In the genomic region with DNA sequence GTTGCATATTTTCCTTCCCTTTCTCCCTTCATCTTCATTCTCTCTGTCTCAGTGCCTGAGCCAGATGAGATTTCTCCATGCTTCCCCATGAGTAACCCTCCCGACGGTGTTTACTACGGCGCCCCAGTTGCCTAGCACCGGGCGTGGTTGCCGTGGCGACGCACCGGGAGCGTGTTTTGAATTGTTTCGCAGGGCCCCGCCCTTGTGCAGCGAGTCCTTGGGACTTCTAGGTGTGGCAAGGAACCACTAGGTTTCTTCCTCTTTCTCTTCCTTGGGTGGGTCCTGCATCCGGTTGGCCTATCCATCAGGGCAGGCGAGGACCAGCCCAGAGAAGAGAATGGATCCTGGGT, we compare ENCODE assay signal across 8 mouse cellular contexts. TPM values are rescaled to one million over a fixed set of nuclear protein-coding genes. Genes with fewer than 3 reads are reported as not detected.
DNase-seq lines count a peak whose midpoint lies in the region; ATAC-seq and TF ChIP-seq lines count a peak whose summit lies in the region.

No protein-coding gene starts in this region.

- H3K4me2 ChIP-seq in liver, postnatal 0 days (ENCODE audit: low read depth, low read length): peak overlapping the region; percentile 35
- H3K4me2 ChIP-seq in neural tube, embryonic 11.5 days (ENCODE audit: low read depth): peak overlapping the region; percentile 41

- peak; percentile 89 for ATAC-seq in frontal cortex, adult (ENCODE audit: low TSS enrichment)
- peak; percentile 72 for ATAC-seq in liver, postnatal 0 days
- peak; percentile 90 for ATAC-seq in neural tube, embryonic 11.5 days (ENCODE audit: insufficient read depth, low FRiP score, low TSS enrichment)

- no peaks in the 10 kb centered on the region for H3K79me3 ChIP-seq in C2C12 (ENCODE audit: low read depth)

- H3K4me3 ChIP-seq in C2C12 (ENCODE audit: insufficient read depth, poor library complexity, severe bottlenecking): no peak overlapping the region
- H3K4me3 ChIP-seq in liver, postnatal 0 days (ENCODE audit: low read depth, low read length): no peak overlapping the region
- H3K4me3 ChIP-seq in neural tube, embryonic 11.5 days (ENCODE audit: low read depth, low read length): no peak overlapping the region

- H3K79me2 ChIP-seq in C2C12 (ENCODE audit: control insufficient read depth, insufficient read depth): no peaks in the 10 kb centered on the region

- no peak overlapping the region for H3K9ac ChIP-seq in liver, postnatal 0 days (replicated peaks)
- peak overlapping the region; percentile 26 for H3K9ac ChIP-seq in neural tube, embryonic 11.5 days (ENCODE audit: low read length)

- peaks cover 6% of the 10 kb centered on the region; the same call in 1 of the 2 replicates for H3K4me1 ChIP-seq in liver, postnatal 0 days (ENCODE audit: insufficient read depth)
- 0 out of 2 replicates have a peak, but pooled peaks cover 8% of the 10 kb centered on the region for H3K4me1 ChIP-seq in neural tube, embryonic 11.5 days (ENCODE audit: control insufficient read depth, insufficient read depth, low read length)

- H3ac ChIP-seq in C2C12 (ENCODE audit: control insufficient read depth, insufficient read length, low read depth): no peak overlapping the region

- H3K27me3 ChIP-seq in C2C12 (ENCODE audit: control insufficient read depth, insufficient read depth, insufficient read length): no peaks in the 10 kb centered on the region
- peaks cover 10% of the 10 kb centered on the region; the same call in 1 of the 2 replicates for H3K27me3 ChIP-seq in liver, postnatal 0 days (ENCODE audit: insufficient read depth, low read length)
- H3K27me3 ChIP-seq in neural tube, embryonic 11.5 days (ENCODE audit: control insufficient read depth, insufficient read depth, low read length): no peaks in the 10 kb centered on the region

- no peak for TF ChIP-seq CTCF in C2C12 (IDR thresholded peaks at IDR 0.05; ENCODE audit: control insufficient read depth, insufficient read depth, insufficient read length)
- no peak for TF ChIP-seq CTCF in liver, postnatal 0 days (IDR thresholded peaks at IDR 0.05; ENCODE audit: low read depth)

- H3K9me3 ChIP-seq in liver, postnatal 0 days (ENCODE audit: low read length): no peaks in the 10 kb centered on the region
- no peaks in the 10 kb centered on the region for H3K9me3 ChIP-seq in neural tube, embryonic 11.5 days (ENCODE audit: control insufficient read depth, low read length)

- DNase-seq in adrenal gland, postnatal 36 days: peak; percentile 75 to 81
- DNase-seq in heart, postnatal 4 days: peak; percentile 90
- peak; percentile 82 to 88 for DNase-seq in layer of hippocampus, adult 18-20 months (ENCODE audit: low spot score in 2 of 2)
- peak; percentile 60 for DNase-seq in liver, postnatal 0 days
- peak; percentile 88 for DNase-seq in neural tube, embryonic 11.5 days (ENCODE audit: low spot score)
- peak; percentile 48 for DNase-seq in thymus, postnatal 0 days (ENCODE audit: low spot score)

- 0 out of 2 replicates have a peak overlapping the region, but pooled peaks have one; percentile 51 for H3K27ac ChIP-seq in liver, postnatal 0 days (ENCODE audit: low read depth)
- H3K27ac ChIP-seq in neural tube, embryonic 11.5 days (ENCODE audit: low read depth, low read length): peak overlapping the region; percentile 45; the same call in 1 of the 2 replicates

- WGBS in liver, postnatal 0 days (ENCODE audit: insufficient replicate concordance): 6% methylated on average over 16 of the region's 16 CpGs
- WGBS in neural tube, embryonic 11.5 days: 6% methylated on average over 16 of the region's 16 CpGs

- no peaks in the 10 kb centered on the region for H3K36me3 ChIP-seq in C2C12 (ENCODE audit: control insufficient read depth, insufficient read depth)
- no peaks in the 10 kb centered on the region for H3K36me3 ChIP-seq in liver, postnatal 0 days (replicated peaks; ENCODE audit: insufficient read depth, low read length)
- no peaks in the 10 kb centered on the region for H3K36me3 ChIP-seq in neural tube, embryonic 11.5 days (ENCODE audit: control insufficient read depth, insufficient read depth, low read length)

- no peak for TF ChIP-seq EP300 in liver, postnatal 0 days (IDR thresholded peaks at IDR 0.05; ENCODE audit: low read depth)

TF ChIP-seq in C2C12, 6 proteins besides CTCF, POLR2A, EP300 and RAD21:
- no peak for TF ChIP-seq MYOG (IDR thresholded peaks at IDR 0.05; ENCODE audit: control insufficient read depth, extremely low read depth, insufficient read length)
- peak; percentile 6 for TF ChIP-seq MYOD1 (IDR thresholded peaks at IDR 0.05; ENCODE audit: control insufficient read depth, insufficient read length, low read depth)
- TF ChIP-seq MAX (IDR thresholded peaks at IDR 0.05): peak; percentile 40
TF ChIP-seq in C2C12: peak in this region for 2.

RNA-seq across cellular contexts. Expression of a gene that starts 1.4 kb away (rescaled TPM):
- 0.15 TPM for polyA plus RNA-seq in C2C12 (2012; fragmentation: generic; extraction: Trizol)
- total RNA-seq in adrenal gland, postnatal 36 days (2021): not detected
- total RNA-seq in heart, postnatal 4 days (2021): under 1 TPM; 0.81 to 0.88 TPM
- not detected for total RNA-seq in layer of hippocampus, adult 18-20 months (2021)
- 0.14 and 0.26 TPM in 2 replicates for polyA plus RNA-seq in liver, postnatal 0 days (2015; fragmentation: Nextera tagmentation; extraction: Ambion mirVana)
- 0.69 and 1.0 TPM in 2 replicates for polyA plus RNA-seq in neural tube, embryonic 11.5 days (2014; fragmentation: Nextera tagmentation; extraction: Ambion mirVana)
- 0.64 and 0.66 TPM in 2 replicates for polyA plus RNA-seq in thymus, postnatal 0 days (2015; fragmentation: Nextera tagmentation; extraction: Ambion mirVana)

RNA-seq across cellular contexts. Expression of a gene that starts 54.9 kb away (rescaled TPM):
- 18.4 TPM for polyA plus RNA-seq in C2C12 (2012; fragmentation: generic; extraction: Trizol)
- total RNA-seq in adrenal gland, postnatal 36 days (2021): 10 to 100 TPM; 18.2 to 28.0 TPM
- total RNA-seq in heart, postnatal 4 days (2021): 10 to 100 TPM; 45.0 to 59.6 TPM
- 10 to 100 TPM; 84.3 to 93.4 TPM for total RNA-seq in layer of hippocampus, adult 18-20 months (2021)
- polyA plus RNA-seq in liver, postnatal 0 days (2015; fragmentation: Nextera tagmentation; extraction: Ambion mirVana): 94.2 and 108 TPM in 2 replicates
- 2.8 and 3.0 TPM in 2 replicates for polyA plus RNA-seq in neural tube, embryonic 11.5 days (2014; fragmentation: Nextera tagmentation; extraction: Ambion mirVana)
- 22.8 and 25.0 TPM in 2 replicates for polyA plus RNA-seq in thymus, postnatal 0 days (2015; fragmentation: Nextera tagmentation; extraction: Ambion mirVana)

RNA-seq across cellular contexts. Expression of a gene that starts 54.9 kb away (rescaled TPM):
- 4.6 TPM for polyA plus RNA-seq in C2C12 (2012; fragmentation: generic; extraction: Trizol)
- 10 to 100 TPM; 26.5 to 31.9 TPM for total RNA-seq in adrenal gland, postnatal 36 days (2021)
- 1 to 10 TPM; 7.2 to 8.0 TPM for total RNA-seq in heart, postnatal 4 days (2021)
- total RNA-seq in layer of hippocampus, adult 18-20 months (2021): 100 to 1,000 TPM; 169 to 171 TPM
- polyA plus RNA-seq in liver, postnatal 0 days (2015; fragmentation: Nextera tagmentation; extraction: Ambion mirVana): 15.4 and 17.1 TPM in 2 replicates
- polyA plus RNA-seq in neural tube, embryonic 11.5 days (2014; fragmentation: Nextera tagmentation; extraction: Ambion mirVana): 41.3 and 44.4 TPM in 2 replicates
- 34.0 and 35.4 TPM in 2 replicates for polyA plus RNA-seq in thymus, postnatal 0 days (2015; fragmentation: Nextera tagmentation; extraction: Ambion mirVana)

RNA-seq across cellular contexts. Expression of a gene that starts 57.5 kb away (rescaled TPM):
- 0.41 TPM for polyA plus RNA-seq in C2C12 (2012; fragmentation: generic; extraction: Trizol)
- total RNA-seq in adrenal gland, postnatal 36 days (2021): not detected
- not detected for total RNA-seq in heart, postnatal 4 days (2021)
- not detected for total RNA-seq in layer of hippocampus, adult 18-20 months (2021)
- not detected in 2 replicates for polyA plus RNA-seq in liver, postnatal 0 days (2015; fragmentation: Nextera tagmentation; extraction: Ambion mirVana)
- not detected in 2 replicates for polyA plus RNA-seq in neural tube, embryonic 11.5 days (2014; fragmentation: Nextera tagmentation; extraction: Ambion mirVana)
- polyA plus RNA-seq in thymus, postnatal 0 days (2015; fragmentation: Nextera tagmentation; extraction: Ambion mirVana): not detected in 2 replicates
